In genomic region chr6:120579110-120579830, GRCm38 (mm10) we compare ENCODE assay signal across 8 mouse cellular contexts. TPM values are rescaled to one million over a fixed set of nuclear protein-coding genes. Genes with fewer than 3 reads are reported as not detected.
A peak's percentile ranks its signal among the peaks of the same experiment; 100 is the strongest.
DNase-seq lines count a peak whose midpoint lies in the region; ATAC-seq lines count a peak whose summit lies in the region.

No protein-coding gene starts in this region.

- peak overlapping the region; percentile 86 for H3K27ac ChIP-seq in limb, embryonic 12.5 days

- H3K4me2 ChIP-seq in limb, embryonic 12.5 days: peak overlapping the region; percentile 88

- no peaks in the 10 kb centered on the region for H3K9me3 ChIP-seq in limb, embryonic 12.5 days

- H3K4me1 ChIP-seq in limb, embryonic 12.5 days (replicated peaks): peaks cover 29% of the 10 kb centered on the region

- WGBS in limb, embryonic 12.5 days: 2% methylated on average over 21 of the region's 21 CpGs

- peak; percentile 83 for DNase-seq in left cerebral cortex, postnatal 4 days
- no peak for DNase-seq in left cerebral cortex, postnatal 14 days (ENCODE audit: low spot score in 2 of 2)
- DNase-seq in embryo, embryonic 9.5 days (ENCODE audit: extremely low spot score): peak; percentile 45
- peak; percentile 14 for DNase-seq in heart, postnatal 4 days
- peak; percentile 26 for DNase-seq in naive thymus-derived CD4-positive, alpha-beta T cell, adult 2 months (ENCODE audit: low read depth)
- DNase-seq in thymus, postnatal 25 days: peak; percentile 58
- DNase-seq in gastrocnemius, adult 8-10 months (ENCODE audit: low spot score in 2 of 2): no peak

- intact Hi-C loops in left cerebral cortex, postnatal 4 days (cut with DNase I): no loop called here
- intact Hi-C loops in left cerebral cortex, postnatal 14 days (cut with DNase I): no loop called here

- H3K4me3 ChIP-seq in limb, embryonic 12.5 days (replicated peaks): peak overlapping the region; percentile 44

- H3K9ac ChIP-seq in limb, embryonic 12.5 days (replicated peaks): peak overlapping the region; percentile 51

- H3K27me3 ChIP-seq in limb, embryonic 12.5 days: no peaks in the 10 kb centered on the region

- no peaks in the 10 kb centered on the region for H3K36me3 ChIP-seq in limb, embryonic 12.5 days

- no peak for ATAC-seq in limb, embryonic 12.5 days (ENCODE audit: insufficient number of reproducible peaks, insufficient read depth, low FRiP score, low TSS enrichment, low read depth)

RNA-seq across cellular contexts. Expression of gene Hdhd5, which starts 48.2 kb away (rescaled TPM):
- 10 to 100 TPM; 27.1 to 31.6 TPM for total RNA-seq in left cerebral cortex, postnatal 4 days (2021)
- total RNA-seq in left cerebral cortex, postnatal 14 days (2021): 10 to 100 TPM; 34.4 to 34.9 TPM
- total RNA-seq in heart, postnatal 4 days (2021): 10 to 100 TPM; 15.2 to 17.6 TPM
- 21.7 and 22.1 TPM in 2 replicates for polyA plus RNA-seq in limb, embryonic 12.5 days (2016; fragmentation: Nextera tagmentation; extraction: Ambion mirVana)
- 10 to 100 TPM; 21.1 to 23.2 (median 22.1) TPM for total RNA-seq in gastrocnemius, adult 8-10 months (2022)

Comparison
In these comparisons a context has a peak if more than half of its experiments do, and no peak if none do; other contexts are left out.
1. DNase-seq: peak in left cerebral cortex, postnatal 4 days (single experiment), embryo, embryonic 9.5 days (single experiment), heart, postnatal 4 days (single experiment), naive thymus-derived CD4-positive, alpha-beta T cell, adult 2 months (single experiment) and thymus, postnatal 25 days (single experiment); none in left cerebral cortex, postnatal 14 days (0 of 2) and gastrocnemius, adult 8-10 months (0 of 2).